Mouse (Mus musculus) liver, adult 2 months (tissue): ENCODE measurements around the gene Nfya.

Experiments
- CTCF ChIP-seq: fragments of 200-500 bp; IDR thresholded peaks from 2 replicates; pipeline ENCODE4 v1.5.1; 2011; ENCODE audit warnings: low read depth, low read length, control low read depth
- POLR2A ChIP-seq: fragments of 200-500 bp; IDR thresholded peaks from 2 replicates; pipeline ENCODE4 v1.6.1; 2011; ENCODE audit warnings: low read length, control low read depth; ENCODE audit not compliant: insufficient read depth; ENCODE audit errors: extremely low read depth

DNA sequence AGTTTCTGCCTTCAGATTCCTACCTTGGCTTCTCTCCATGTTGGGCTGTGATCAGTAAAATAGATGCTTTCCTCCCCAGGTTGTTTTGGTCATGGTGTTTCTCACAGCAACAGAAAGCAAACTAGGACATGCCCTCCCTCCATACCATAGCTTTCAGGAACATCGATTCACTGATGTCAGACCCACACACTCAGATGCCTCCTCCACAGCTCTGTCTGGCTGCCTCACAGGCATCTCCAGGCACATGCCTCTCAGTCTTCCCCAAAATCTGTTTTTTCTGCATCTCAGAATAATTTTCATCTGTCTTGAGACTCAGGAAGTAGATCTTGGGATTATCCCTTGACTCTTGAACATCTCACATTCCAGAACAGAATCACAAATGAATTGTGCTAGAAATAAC, 33.6 kb downstream of the Nfya start:
- TF ChIP-seq POLR2A, result no peak
- TF ChIP-seq CTCF, result no peak
